Mouse (Mus musculus) embryonic facial prominence, embryonic 15.5 days (tissue): ENCODE results near the gene Strip2. TPM values are rescaled to one million over a fixed set of nuclear protein-coding genes. Genes with fewer than 3 reads are reported as not detected.

Source experiments
- ATAC-seq: fragments of 200-750 bp; cut with Nextera tagmentation; 2 replicates; pipeline ENCODE4 v1.8.0; 2017; ENCODE audit warnings: low read depth, moderate TSS enrichment; ENCODE audit not compliant: insufficient number of reproducible peaks, low FRiP score, low TSS enrichment
- H3K27ac ChIP-seq: fragments of 300-500 bp; sonication (generic); replicated peaks from 2 replicates; pipeline ENCODE4 v1.5.1; 2015; ENCODE audit warnings: mild to moderate bottlenecking, inconsistent platforms
- H3K27me3 ChIP-seq: fragments of 300-500 bp; sonication (generic); 2 replicates; pipeline ENCODE4 v1.6.1; 2015; ENCODE audit warnings: inconsistent platforms
- H3K36me3 ChIP-seq: fragments of 300-500 bp; sonication (generic); 2 replicates; pipeline ENCODE4 v1.6.1; 2015; ENCODE audit warnings: mild to moderate bottlenecking, inconsistent platforms
- H3K4me1 ChIP-seq: fragments of 300-500 bp; sonication (generic); 2 replicates; pipeline ENCODE4 v1.6.1; 2015; ENCODE audit warnings: inconsistent platforms
- H3K4me2 ChIP-seq: fragments of 300-500 bp; sonication (generic); replicated peaks from 2 replicates; pipeline ENCODE4 v1.6.1; 2015; ENCODE audit warnings: mild to moderate bottlenecking, inconsistent platforms
- H3K4me3 ChIP-seq: fragments of 300-500 bp; sonication (generic); replicated peaks from 2 replicates; pipeline ENCODE4 v1.5.1; 2015; ENCODE audit warnings: mild to moderate bottlenecking, inconsistent platforms
- H3K9ac ChIP-seq: fragments of 300-500 bp; sonication (generic); 2 replicates; pipeline ENCODE4 v1.6.1; 2015; ENCODE audit warnings: inconsistent platforms
- H3K9me3 ChIP-seq: fragments of 300-500 bp; sonication (generic); replicated peaks from 2 replicates; pipeline ENCODE4 v1.6.1; 2016; ENCODE audit warnings: inconsistent platforms
- WGBS: fragments of 180-500 bp; shearing (Covaris S2); methylation state at CpG from one replicate; pipeline ENCODE4 v1.1.7; 2015; 5-methylcytosine and 5-hydroxymethylcytosine counted together
- microRNA-seq: library from miRNA; unstranded; fragments of <30 nt; microRNA quantifications from one replicate; pipeline ENCODE4, GENCODE M21; 2016; ENCODE audit warnings: borderline number of aligned reads
- polyA plus RNA-seq: library from polyadenylated mRNA; unstranded; fragments of >200 nt; fragmentation: Nextera tagmentation; extraction: Ambion mirVana; gene quantifications from 2 replicates; pipeline ENCODE4 v1.2.1, GENCODE M21; 2015

The Strip2 gene
- polyA plus RNA-seq, 1 experiment from 2014 or later: 1.1 TPM

- Histone ChIP-seq H3K9ac (no peak overlapping the region), H3K4me3 (no peak overlapping the region), H3K4me2 (no peak overlapping the region), H3K9me3 (no peaks in the 10 kb centered on the region), H3K27me3 (no peaks in the 10 kb centered on the region), H3K4me1 (no peaks in the 10 kb centered on the region), H3K27ac (no peak overlapping the region), H3K36me3 (no peaks in the 10 kb centered on the region)
- WGBS: 100% methylated on average over 1 of the region's 1 CpGs
- no peak for ATAC-seq
Measured at GRCm38 (mm10) chr6:30005851-30006250, 89.0 kb downstream of the Strip2 start.

DNA sequence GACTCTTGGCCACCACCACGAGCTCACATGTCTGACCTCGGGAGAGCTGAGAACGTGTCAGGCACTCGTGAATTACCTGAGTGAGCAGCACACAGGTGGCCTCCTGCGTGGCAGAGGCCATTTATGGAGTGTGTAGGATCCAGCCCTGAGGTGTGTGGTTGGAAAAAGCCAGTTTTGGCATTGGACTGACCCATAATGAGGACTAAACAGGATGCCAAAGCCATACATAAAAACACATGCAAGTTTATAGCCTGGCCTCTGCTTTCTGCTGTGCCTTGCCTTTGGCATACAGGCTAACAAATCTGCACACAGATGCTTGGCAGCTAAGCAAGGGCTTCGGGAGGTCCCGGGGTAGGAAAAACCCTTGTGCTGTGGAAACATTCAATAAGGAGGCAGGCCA lies 92.4 kb downstream of the Strip2 start:
- no peaks in the 10 kb centered on the region for H3K36me3 ChIP-seq

More for the DNA sequence above, 92.4 kb downstream of the Strip2 start:
- H3K9ac ChIP-seq: no peak overlapping the region
- no peak overlapping the region for H3K4me2 ChIP-seq
- H3K27me3 ChIP-seq: no peaks in the 10 kb centered on the region
- no peaks in the 10 kb centered on the region for H3K4me1 ChIP-seq
- no peak for ATAC-seq
- H3K4me3 ChIP-seq: no peak overlapping the region
- WGBS: 74% methylated on average over 7 of the region's 7 CpGs
- H3K27ac ChIP-seq: no peak overlapping the region
- no peaks in the 10 kb centered on the region for H3K9me3 ChIP-seq

Small RNAs within 50 kb of the gene (microRNA-seq; reads per million reads assigned to microRNA genes)
- not detected for gene Gm23049

Other genes starting within 250 kb of the Strip2 start
- 8.0 and 8.1 TPM in 2 replicates for gene Tspan33, start 222.8 kb upstream of the Strip2 start, polyA plus RNA-seq
- gene Smo, start 181.5 kb upstream of the Strip2 start, polyA plus RNA-seq: 53.7 and 58.7 TPM in 2 replicates
- gene Ahcyl2, start 149.0 kb upstream of the Strip2 start, polyA plus RNA-seq: 14.2 and 14.9 TPM in 2 replicates
- 49.5 and 55.1 TPM in 2 replicates for gene Nrf1, start 131.0 kb downstream of the Strip2 start, polyA plus RNA-seq